10 mouse cellular contexts compared by ENCODE assay signal in genomic region chr3:21809769-21810470, GRCm38 (mm10).
A peak's percentile ranks its signal among the peaks of the same experiment; 100 is the strongest.
DNase-seq lines count a peak whose midpoint lies in the region; ATAC-seq and TF ChIP-seq lines count a peak whose summit lies in the region.
"Had no signal": no experiment of that assay in that cellular context is flagged by ENCODE, and none has a peak within 500 bp of the region (broad histone marks: within the 10 kb centered on the region; RNA-seq: fewer than 3 reads in every experiment).

No protein-coding gene starts in this region.

- DNase-seq in brain, embryonic 14.5 days (ENCODE audit: low read depth), result peak; percentile 95
- DNase-seq in forebrain, embryonic 10.5 days (ENCODE audit: extremely low spot score, low spot score), result peak; percentile 56
- peak; percentile 47 for DNase-seq in limb, embryonic 10.5 days (ENCODE audit: low spot score)
- no peak for DNase-seq in kidney, adult 11 months
- no peak for DNase-seq in kidney, postnatal 4 days
- no peak for DNase-seq in left cerebral cortex, adult 9 months (ENCODE audit: low spot score in 2 of 2)
- DNase-seq in kidney, adult 9 months, result no peak

- H3K27ac ChIP-seq in forebrain, embryonic 10.5 days, result peak overlapping the region; percentile 78
- H3K27ac ChIP-seq in limb, embryonic 10.5 days, result peak overlapping the region; percentile 66
- no peak overlapping the region for H3K27ac ChIP-seq in neural tube, embryonic 12.5 days
- H3K27ac ChIP-seq: lung, embryonic 15.5 days had no signal

- no peaks in the 10 kb centered on the region for H3K27me3 ChIP-seq in forebrain, embryonic 10.5 days (ENCODE audit: poor library complexity, severe bottlenecking)
- no peaks in the 10 kb centered on the region for H3K27me3 ChIP-seq in limb, embryonic 10.5 days (ENCODE audit: low read depth, poor library complexity, severe bottlenecking)
- H3K27me3 ChIP-seq in neural tube, embryonic 12.5 days (replicated peaks), result no peaks in the 10 kb centered on the region
- H3K27me3 ChIP-seq: lung, embryonic 15.5 days had no signal

- no peak overlapping the region for H3K4me3 ChIP-seq in forebrain, embryonic 10.5 days
- H3K4me3 ChIP-seq in limb, embryonic 10.5 days, result 0 out of 2 replicates have a peak overlapping the region, but pooled peaks have one; percentile 1
- no peak overlapping the region for H3K4me3 ChIP-seq in neural tube, embryonic 12.5 days
- H3K4me3 ChIP-seq: lung, embryonic 15.5 days had no signal

- no peak overlapping the region for H3K4me2 ChIP-seq in neural tube, embryonic 12.5 days (replicated peaks)
- H3K4me2 ChIP-seq: heart, embryonic 11.5 days; lung, embryonic 15.5 days had no signal

- TF ChIP-seq CTCF in brain, embryonic 14.5 days (IDR thresholded peaks at IDR 0.05; ENCODE audit: borderline replicate concordance, extremely low read depth, insufficient read depth, insufficient read length), result no peak

- ATAC-seq in neural tube, embryonic 12.5 days (ENCODE audit: low FRiP score, low read depth), result peak; percentile 91

- no peaks in the 10 kb centered on the region for H3K9me3 ChIP-seq in forebrain, embryonic 10.5 days
- no peaks in the 10 kb centered on the region for H3K9me3 ChIP-seq in limb, embryonic 10.5 days (replicated peaks)
- H3K9me3 ChIP-seq in neural tube, embryonic 12.5 days, result no peaks in the 10 kb centered on the region
- H3K9me3 ChIP-seq: lung, embryonic 15.5 days had no signal

- 11% methylated on average over 2 of the region's 2 CpGs for WGBS in forebrain, embryonic 10.5 days
- WGBS in limb, embryonic 10.5 days, result 24% methylated on average over 2 of the region's 2 CpGs
- 6% methylated on average over 2 of the region's 2 CpGs for WGBS in neural tube, embryonic 12.5 days

- peaks cover 28% of the 10 kb centered on the region for H3K4me1 ChIP-seq in forebrain, embryonic 10.5 days
- H3K4me1 ChIP-seq in limb, embryonic 10.5 days, result peaks cover 28% of the 10 kb centered on the region
- peaks cover 9% of the 10 kb centered on the region; the same call in 1 of the 2 replicates for H3K4me1 ChIP-seq in neural tube, embryonic 12.5 days
- H3K4me1 ChIP-seq: lung, embryonic 15.5 days had no signal

- H3K9ac ChIP-seq in neural tube, embryonic 12.5 days, result no peak overlapping the region
- H3K9ac ChIP-seq: lung, embryonic 15.5 days had no signal

- no peak for TF ChIP-seq POLR2A in brain, embryonic 14.5 days (IDR thresholded peaks at IDR 0.05; ENCODE audit: borderline replicate concordance, extremely low read depth, insufficient read depth, insufficient read length, poor library complexity, severe bottlenecking)

- no peaks in the 10 kb centered on the region for H3K36me3 ChIP-seq in forebrain, embryonic 10.5 days (replicated peaks)
- no peaks in the 10 kb centered on the region for H3K36me3 ChIP-seq in limb, embryonic 10.5 days
- H3K36me3 ChIP-seq in neural tube, embryonic 12.5 days, result no peaks in the 10 kb centered on the region
- H3K36me3 ChIP-seq: lung, embryonic 15.5 days had no signal

Comparison
In these comparisons a context has a peak if more than half of its experiments do, and no peak if none do; other contexts are left out.
1. DNase-seq: peak in brain, embryonic 14.5 days (single experiment), forebrain, embryonic 10.5 days (single experiment) and limb, embryonic 10.5 days (single experiment); none in kidney, adult 11 months (single experiment), kidney, postnatal 4 days (0 of 2), left cerebral cortex, adult 9 months (0 of 2) and kidney, adult 9 months (single experiment).